Mouse (Mus musculus) kidney, embryonic 16.5 days (tissue): ENCODE data around the gene Tex44. TPM values are rescaled to one million over a fixed set of nuclear protein-coding genes. Genes with fewer than 3 reads are reported as not detected.

Experiments used
- ATAC-seq: fragments of 200-750 bp; cut with Nextera tagmentation; 2 replicates; pipeline ENCODE4 v1.8.0; 2017; ENCODE audit warnings: moderate TSS enrichment; ENCODE audit not compliant: low FRiP score, low TSS enrichment
- H3K27ac ChIP-seq: fragments of 300-500 bp; sonication (generic); 2 replicates; pipeline ENCODE4 v1.5.1; 2014; ENCODE audit warnings: low read length
- H3K27me3 ChIP-seq: fragments of 300-500 bp; sonication (generic); 2 replicates; pipeline ENCODE4 v1.6.1; 2014; ENCODE audit warnings: low read length, control low read depth, mixed read lengths; ENCODE audit not compliant: insufficient read depth
- H3K36me3 ChIP-seq: fragments of 300-500 bp; sonication (generic); 2 replicates; pipeline ENCODE4 v1.6.1; 2014; ENCODE audit warnings: low read length, control low read depth, mixed read lengths; ENCODE audit not compliant: insufficient read depth
- H3K4me1 ChIP-seq: fragments of 300-500 bp; sonication (generic); 2 replicates; pipeline ENCODE4 v1.6.1; 2014; ENCODE audit warnings: low read length, control low read depth, mixed read lengths; ENCODE audit not compliant: insufficient read depth
- H3K4me2 ChIP-seq: fragments of 300-500 bp; sonication (generic); replicated peaks from 2 replicates; pipeline ENCODE4 v1.6.1; 2014; ENCODE audit warnings: low read depth, low read length
- H3K4me3 ChIP-seq: fragments of 300-500 bp; sonication (generic); 2 replicates; pipeline ENCODE4 v1.5.1; 2014; ENCODE audit warnings: mild to moderate bottlenecking, low read length
- H3K9ac ChIP-seq: fragments of 300-500 bp; sonication (generic); replicated peaks from 2 replicates; pipeline ENCODE4 v1.6.1; 2014; ENCODE audit warnings: low read length
- H3K9me3 ChIP-seq: fragments of 300-500 bp; sonication (generic); 2 replicates; pipeline ENCODE4 v1.6.1; 2016; ENCODE audit warnings: low read length, control low read depth
- WGBS: fragments of 180-500 bp; shearing (Covaris S2); extraction: QIAGEN DNeasy Blood & Tissue Kit; methylation state at CpG from one replicate; pipeline ENCODE4 v1.1.7; 2014; 5-methylcytosine and 5-hydroxymethylcytosine counted together
- polyA plus RNA-seq: library from polyadenylated mRNA; unstranded; fragments of >200 nt; fragmentation: Nextera tagmentation; extraction: Ambion mirVana; gene quantifications from 2 replicates; pipeline ENCODE4 v1.2.1, GENCODE M21; 2015

Tex44 gene
- polyA plus RNA-seq, 1 experiment from 2014 or later = not detected

DNA sequence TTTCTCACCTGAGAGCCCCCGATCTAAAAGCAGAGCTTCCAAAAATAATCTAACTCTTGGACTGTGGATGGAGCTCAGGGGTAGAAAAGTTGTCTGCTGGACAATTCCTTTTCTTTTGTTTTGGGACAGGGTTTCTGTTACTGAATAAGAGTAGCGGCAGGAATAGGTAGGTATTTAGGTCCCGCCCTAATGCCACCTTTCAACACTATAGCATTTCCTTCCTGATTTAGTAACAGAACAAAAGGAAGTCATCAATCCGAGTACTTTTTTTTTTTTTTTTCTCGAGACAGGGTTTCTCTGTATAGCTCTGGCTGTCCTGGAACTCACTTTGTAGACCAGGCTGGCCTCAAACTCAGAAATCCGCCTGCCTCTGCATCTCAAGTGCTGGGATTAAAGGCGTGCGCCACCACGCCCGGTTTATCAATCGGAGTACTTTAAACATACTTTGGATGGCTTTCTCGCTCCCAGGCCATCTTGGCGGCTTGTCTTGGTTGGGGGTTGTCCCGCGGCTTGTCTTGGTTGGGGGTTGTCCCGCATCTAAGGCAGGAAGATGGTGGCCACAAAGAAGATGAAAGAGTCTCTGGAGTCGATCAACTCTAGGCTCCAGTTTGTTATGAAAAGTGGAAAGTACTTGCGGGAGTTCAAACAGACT, 47.1 kb downstream of the Tex44 start:
- Histone ChIP-seq H3K4me3 (no peak overlapping the region), H3K27ac (peak overlapping the region; percentile 94), H3K4me1 (peaks cover 26% of the 10 kb centered on the region), H3K9me3 (no peaks in the 10 kb centered on the region), H3K9ac (peak overlapping the region; percentile 61; the same call in 1 of the 2 replicates), H3K4me2 (no peak overlapping the region), H3K27me3 (no peaks in the 10 kb centered on the region), H3K36me3 (no peaks in the 10 kb centered on the region)
- 88% methylated on average over 18 of the region's 18 CpGs for WGBS
- ATAC-seq = no peak

Other genes starting within 250 kb of the Tex44 start
- 9.5 and 10.5 TPM in 2 replicates for gene B3gnt7, start 123.5 kb upstream of the Tex44 start, polyA plus RNA-seq
- gene Ncl, start 66.9 kb upstream of the Tex44 start, polyA plus RNA-seq = 432 and 504 TPM in 2 replicates
- gene Nmur1, start 101 bp upstream of the Tex44 start, polyA plus RNA-seq = 0.12 TPM in 1 of 2 replicates, not detected in the other
- gene Ptma, start 100.4 kb downstream of the Tex44 start, polyA plus RNA-seq = 2,279 and 2,662 TPM in 2 replicates
- 50.9 and 52.8 TPM in 2 replicates for gene Pde6d, start 156.3 kb downstream of the Tex44 start, polyA plus RNA-seq
- gene Cops7b, start 156.6 kb downstream of the Tex44 start, polyA plus RNA-seq = 45.4 and 47.6 TPM in 2 replicates
- gene Nppc, start 244.2 kb downstream of the Tex44 start, polyA plus RNA-seq = 3.0 and 3.6 TPM in 2 replicates